Mouse (Mus musculus): ENCODE measurements around the gene Acsbg1.

The Acsbg1 gene

GRCm38 (mm10) chr9:54668455-54668854 is 6.8 kb upstream of the Acsbg1 start:
- DNase-seq: peak; percentile 34

- DNase-seq: no peak
Measured at GRCm38 (mm10) chr9:54666116-54666515, 4.4 kb upstream of the Acsbg1 start.

- DNase-seq: no peak
Measured at GRCm38 (mm10) chr9:54664358-54664757, 2.7 kb upstream of the Acsbg1 start.

DNA sequence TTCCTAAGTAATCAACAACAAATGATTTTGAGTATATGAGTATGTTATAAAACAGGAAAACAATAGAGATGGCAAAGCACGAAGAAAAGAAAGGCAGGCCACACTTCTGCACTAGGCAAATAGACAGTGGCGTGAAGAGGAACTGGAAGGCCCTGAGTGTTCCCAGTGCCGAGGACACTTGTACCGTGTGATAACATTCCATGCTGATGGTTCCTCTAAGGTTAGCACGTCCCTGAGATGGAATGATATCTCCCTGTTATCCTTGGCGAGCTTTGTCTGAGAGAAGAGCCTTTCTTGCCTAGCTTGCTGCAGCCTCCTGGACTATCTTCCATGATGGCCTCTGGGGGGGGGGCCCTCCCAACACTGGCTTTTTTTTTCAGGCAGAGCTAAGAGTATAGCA is 2.9 kb downstream of the Acsbg1 start:
- DNase-seq: no peak

GRCm38 (mm10) chr9:54656402-54656801 is 5.3 kb downstream of the Acsbg1 start:
- DNase-seq: no peak

DNA sequence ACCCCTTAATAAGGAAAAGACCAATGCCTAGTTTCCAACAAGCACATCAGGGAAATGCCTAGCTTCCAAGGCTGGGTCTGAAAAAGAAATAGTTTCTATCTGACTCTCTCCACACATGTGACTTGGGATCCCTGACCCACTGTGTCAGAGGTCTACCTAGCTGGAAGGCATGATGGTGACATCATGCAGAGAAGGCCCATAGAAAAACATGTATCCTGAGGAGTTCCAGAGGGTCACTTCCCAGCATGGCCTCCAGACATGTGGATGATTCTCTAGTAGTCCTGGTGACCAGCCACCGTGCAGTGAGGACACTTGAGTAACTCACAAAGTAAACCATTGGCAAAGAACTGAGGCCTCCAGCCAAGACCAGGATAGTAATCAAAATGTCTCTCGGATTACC is 5.8 kb downstream of the Acsbg1 start:
- no peak for DNase-seq

GRCm38 (mm10) chr9:54652778-54653177 is 8.9 kb downstream of the Acsbg1 start:
- DNase-seq: no peak

DNA sequence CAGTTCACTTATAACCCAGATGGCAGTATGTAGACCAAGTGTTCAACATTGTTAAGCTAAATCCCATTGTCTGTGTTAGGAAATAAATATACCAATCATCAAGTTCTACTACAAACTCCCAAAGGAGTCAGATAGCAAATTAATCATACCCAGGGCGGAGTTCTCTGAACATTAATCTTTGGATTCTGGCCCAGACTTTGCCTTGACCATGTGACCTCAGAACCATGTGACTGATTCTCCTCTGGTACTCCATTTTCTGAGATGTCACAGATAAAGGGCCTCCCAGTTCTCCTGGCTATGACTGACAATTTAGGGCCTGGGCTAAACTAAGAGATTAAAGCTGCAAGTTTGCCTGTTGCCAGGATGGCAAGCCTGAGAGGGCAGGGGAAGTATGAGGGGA is 12.3 kb downstream of the Acsbg1 start:
- DNase-seq: no peak

DNA sequence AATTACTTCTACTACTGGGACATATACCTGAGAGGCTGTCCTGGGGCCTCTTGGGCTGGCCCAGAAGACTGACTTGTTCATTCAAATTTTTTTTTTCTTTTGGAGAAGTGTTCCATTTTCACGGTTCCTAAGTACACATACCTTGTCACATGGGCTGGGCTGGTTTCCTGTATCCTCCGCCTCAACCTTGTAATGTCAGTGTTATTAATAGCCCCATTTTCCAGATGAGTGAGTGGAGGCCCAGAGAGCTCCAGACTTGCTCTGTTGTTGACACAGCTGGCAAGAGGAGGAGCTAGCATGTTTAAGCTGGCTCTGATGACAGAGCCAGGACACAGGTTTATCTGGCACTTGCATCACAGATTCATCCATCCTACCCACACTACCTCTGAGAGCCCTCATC is 14.2 kb downstream of the Acsbg1 start:
- no peak for DNase-seq

- DNase-seq: no peak
Measured at GRCm38 (mm10) chr9:54646252-54646651, 15.4 kb downstream of the Acsbg1 start.

- no peak for DNase-seq
Measured at GRCm38 (mm10) chr9:54645530-54645929, 16.1 kb downstream of the Acsbg1 start.

GRCm38 (mm10) chr9:54643179-54643578 is 18.5 kb downstream of the Acsbg1 start:
- no peak for DNase-seq

DNA sequence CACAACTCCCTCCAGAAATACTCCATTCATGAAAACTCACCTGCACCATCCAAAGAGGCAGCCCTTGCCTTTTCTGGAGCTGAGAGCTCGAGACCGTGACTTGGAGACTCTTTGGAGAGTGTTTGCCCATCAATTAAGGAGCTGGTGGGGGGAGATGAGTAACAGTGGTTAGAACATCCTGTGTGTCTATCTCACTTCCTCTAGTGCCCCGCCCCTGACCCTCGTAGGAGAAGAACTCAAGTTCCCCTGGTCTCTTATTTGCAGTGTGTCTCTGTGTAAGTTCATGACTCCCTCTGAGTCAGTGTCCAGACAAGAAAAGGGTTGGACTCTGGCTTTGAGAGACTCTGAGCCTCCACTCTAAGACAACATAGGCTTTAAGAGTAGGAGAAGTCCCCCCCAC is 19.1 kb downstream of the Acsbg1 start:
- DNase-seq: no peak

DNA sequence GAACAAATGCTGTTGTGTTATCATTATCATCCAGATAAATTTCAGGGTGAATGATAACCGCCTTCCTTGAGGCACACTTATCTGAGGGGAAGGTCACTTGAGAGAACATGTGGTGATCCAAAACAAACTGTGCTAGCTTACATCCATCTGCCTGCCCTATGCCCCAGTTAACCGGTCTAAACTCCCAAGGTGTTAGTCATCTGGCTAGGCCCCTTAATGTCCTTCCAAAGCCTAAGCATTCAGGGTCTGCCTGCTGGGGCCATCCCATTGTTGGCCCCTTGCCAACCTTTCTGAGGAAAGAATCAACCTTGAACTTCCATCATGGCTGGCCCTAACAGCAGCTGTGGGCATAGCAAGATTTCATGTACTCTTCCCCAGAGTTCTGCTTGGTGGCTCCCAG is 19.5 kb downstream of the Acsbg1 start:
- no peak for DNase-seq

GRCm38 (mm10) chr9:54641548-54641947 is 20.1 kb downstream of the Acsbg1 start:
- DNase-seq: no peak

- no peak for DNase-seq
Measured at GRCm38 (mm10) chr9:54639192-54639591, 22.5 kb downstream of the Acsbg1 start.

GRCm38 (mm10) chr9:54637510-54638314 is 24.0 kb downstream of the Acsbg1 start:
- DNase-seq: no peak

- DNase-seq: no peak
Measured at GRCm38 (mm10) chr9:54633401-54633800, 28.3 kb downstream of the Acsbg1 start.

- no peak for DNase-seq
Measured at GRCm38 (mm10) chr9:54630905-54631304, 30.8 kb downstream of the Acsbg1 start.

DNA sequence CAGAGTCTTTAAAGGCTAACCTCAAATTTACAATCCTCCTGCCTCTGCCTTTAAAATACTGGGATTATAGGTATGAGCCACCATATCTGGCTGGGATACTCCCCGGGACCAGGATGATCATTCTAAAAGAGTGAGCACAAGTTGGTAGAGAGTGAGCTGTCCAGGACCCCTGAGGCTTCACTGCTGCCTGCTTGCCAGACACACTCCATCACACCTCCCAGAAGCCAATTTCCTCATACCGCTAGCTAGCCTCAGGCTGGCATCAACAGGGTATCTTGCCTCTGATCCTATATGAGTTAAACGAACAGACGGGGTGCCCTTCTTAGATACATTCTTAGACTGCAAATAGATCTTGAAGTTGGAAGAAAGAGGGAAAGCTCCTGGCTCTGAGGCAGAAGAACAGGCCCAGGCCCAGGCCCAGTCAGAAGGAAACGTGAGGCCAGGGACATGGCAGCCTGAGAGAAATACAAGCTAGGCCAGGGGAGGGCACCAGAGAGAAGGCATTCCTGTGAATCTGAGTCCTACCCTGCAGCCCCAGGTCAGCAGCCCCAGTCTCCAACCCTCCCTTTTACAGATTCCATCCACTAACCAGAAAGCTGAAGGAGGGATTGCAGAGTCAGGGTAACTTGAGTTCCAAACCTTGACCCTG is 31.9 kb downstream of the Acsbg1 start:
- peak; percentile 33 for DNase-seq

- no peak for DNase-seq
Measured at GRCm38 (mm10) chr9:54628752-54629151, 32.9 kb downstream of the Acsbg1 start.

DNA sequence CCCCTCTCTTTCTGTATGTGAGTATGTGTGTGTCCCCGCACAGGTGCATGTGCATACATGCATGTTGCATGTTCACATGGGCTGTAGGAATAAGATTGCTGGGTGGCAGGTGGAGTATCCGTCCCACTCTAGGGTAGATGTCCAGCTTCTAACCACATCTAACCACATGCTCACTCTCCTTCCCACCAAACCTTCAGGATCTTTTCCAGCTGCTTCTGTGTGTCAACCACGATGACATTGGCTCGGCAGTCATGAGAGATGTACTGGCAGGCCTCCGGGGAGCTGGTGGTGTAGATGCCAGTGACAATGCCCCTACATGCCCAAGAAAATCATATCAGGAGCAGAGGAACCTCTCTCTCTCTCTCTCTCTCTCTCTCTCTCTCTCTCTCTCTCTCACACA is 34.4 kb downstream of the Acsbg1 start:
- DNase-seq: no peak

- DNase-seq: peak; percentile 44
Measured at GRCm38 (mm10) chr9:54614182-54614850, 47.4 kb downstream of the Acsbg1 start.

GRCm38 (mm10) chr9:54612781-54613191 is 48.9 kb downstream of the Acsbg1 start:
- no peak for DNase-seq

Data from cerebellum, adult 8-10 months (tissue).